Mouse (Mus musculus) urinary bladder, postnatal 25 days (tissue): ENCODE data around the gene Afm.

Experiments
- DNase-seq: peaks from one replicate; pipeline ENCODE4 v3.0.0; 2022; ENCODE audit warnings: low spot score

The Afm gene

DNA sequence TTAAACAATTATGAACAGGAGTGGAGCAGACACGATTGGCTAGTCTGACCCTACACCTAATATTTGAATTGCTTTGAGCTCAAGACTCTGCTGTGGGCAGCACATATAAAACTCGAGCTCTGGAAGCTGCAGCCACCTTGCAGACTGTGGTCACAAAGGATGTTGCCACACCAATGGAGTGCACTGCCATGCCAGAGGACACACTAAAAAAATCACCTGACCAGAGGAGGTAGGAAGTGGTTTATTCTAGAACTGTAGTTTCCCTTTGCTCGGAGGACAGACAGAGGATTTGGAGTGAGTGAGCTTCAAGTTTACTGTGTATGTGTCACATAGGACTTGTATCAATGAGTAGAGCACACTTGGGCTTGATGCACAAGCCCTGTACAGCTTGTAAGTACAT, 37.3 kb downstream of the Afm start:
- no peak for DNase-seq

DNA sequence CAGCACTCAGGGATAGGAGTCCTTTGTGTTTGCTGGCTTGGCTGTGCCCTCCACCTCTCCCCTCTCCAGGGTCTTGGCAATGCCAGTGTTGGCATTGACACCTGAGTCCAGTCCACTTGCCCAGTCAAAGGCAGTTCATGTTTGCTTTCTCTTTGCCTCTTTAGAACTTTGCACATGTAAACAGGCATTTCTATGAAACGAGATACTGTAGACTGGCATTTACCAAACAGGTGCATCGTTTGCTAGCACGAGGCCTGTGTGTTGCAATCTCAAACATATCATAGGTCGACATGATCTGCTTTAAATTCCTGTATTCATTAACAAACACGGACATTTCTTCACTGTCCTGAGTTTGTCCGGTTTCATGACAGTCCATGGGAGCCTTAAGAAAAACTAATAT, 42.0 kb downstream of the Afm start, which contains the start of gene 5830473C10Rik:
Gene 5830473C10Rik (plus strand): TSS at position 365 of the 400 bp plus-strand sequence.
- DNase-seq = no peak

DNA sequence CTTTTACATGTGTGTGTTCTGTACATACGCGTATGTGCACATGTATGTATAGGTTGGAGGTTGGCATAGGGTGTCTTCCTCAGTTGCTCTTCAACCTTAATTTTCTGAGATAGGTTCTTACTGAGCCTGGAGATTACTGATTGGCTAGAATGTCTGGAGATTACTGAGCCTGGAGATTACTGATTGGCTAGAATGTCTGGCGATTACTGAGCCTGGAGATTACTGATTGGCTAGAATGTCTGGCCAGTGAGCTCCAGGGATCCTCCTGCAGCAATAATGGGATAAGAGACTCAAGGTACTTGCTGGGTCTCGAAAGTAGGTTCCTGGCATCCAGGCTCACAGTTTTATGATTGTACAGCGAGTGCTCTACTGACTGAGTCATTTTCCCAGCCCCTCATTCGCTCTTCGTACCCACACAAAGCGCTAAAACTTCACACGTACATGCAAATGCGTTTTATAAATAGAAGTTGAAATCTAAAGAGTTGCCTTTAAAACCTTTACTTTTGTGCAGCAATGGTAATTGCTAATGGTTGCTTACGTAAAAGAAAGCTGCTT, 43.1 kb downstream of the Afm start:
- no peak for DNase-seq

DNA sequence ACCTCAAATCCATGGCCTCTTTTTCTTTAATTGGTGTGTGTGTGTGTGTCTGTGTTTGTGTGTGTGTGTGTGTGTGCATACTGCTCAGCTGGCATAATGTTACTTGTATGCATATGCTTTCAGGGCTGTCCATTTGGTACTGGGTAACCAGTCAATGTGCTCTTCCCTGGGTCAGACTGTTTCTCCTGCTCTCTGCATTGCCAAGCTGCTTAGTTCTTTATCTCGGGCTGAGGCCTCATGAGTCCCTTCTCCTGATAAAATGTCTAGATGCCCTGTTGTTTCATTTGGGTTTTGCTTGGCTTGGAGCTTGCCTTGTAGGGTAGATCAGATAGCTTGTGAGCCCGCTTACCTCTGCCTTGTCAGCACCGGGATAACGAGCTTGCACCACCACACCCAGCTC, 44.1 kb downstream of the Afm start:
- no peak for DNase-seq

DNA sequence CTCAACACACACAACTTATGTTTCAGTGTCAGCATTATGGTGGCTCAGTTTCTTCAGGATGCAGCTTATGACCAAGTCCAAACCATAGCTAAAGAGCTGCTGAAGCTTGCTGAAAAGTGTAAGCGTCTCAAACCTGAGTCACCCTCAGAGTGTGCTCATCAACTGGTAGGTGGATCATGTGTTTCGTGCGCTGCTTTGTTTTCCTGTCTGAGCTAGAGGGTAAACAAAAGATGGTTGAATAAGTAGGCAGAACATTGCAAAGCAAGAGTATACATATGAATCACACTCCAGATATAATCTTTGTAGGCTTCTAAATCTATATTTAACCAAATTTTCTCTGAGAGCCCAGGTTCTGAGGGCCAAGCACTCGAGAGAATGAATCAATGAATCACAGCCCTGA, 45.4 kb downstream of the Afm start:
- no peak for DNase-seq

DNA sequence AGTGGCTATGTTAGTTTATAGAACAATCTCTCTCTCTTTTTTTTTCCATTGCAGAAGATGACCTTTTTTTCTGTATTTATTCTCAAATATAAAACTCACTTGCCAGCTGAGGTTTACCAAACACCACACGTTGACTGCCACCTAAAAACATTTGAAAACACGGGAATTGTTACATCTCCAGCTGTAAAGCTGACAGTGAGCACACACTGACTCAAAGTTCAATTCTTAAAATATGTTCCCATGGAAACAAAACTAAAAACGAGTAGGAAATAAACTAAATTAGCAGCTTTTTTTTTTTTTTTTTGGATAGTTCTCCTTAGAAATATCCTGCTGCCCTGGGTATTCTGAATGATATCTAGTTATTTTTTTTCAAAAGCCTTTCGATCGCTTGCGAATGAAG, 46.5 kb downstream of the Afm start:
- no peak for DNase-seq

DNA sequence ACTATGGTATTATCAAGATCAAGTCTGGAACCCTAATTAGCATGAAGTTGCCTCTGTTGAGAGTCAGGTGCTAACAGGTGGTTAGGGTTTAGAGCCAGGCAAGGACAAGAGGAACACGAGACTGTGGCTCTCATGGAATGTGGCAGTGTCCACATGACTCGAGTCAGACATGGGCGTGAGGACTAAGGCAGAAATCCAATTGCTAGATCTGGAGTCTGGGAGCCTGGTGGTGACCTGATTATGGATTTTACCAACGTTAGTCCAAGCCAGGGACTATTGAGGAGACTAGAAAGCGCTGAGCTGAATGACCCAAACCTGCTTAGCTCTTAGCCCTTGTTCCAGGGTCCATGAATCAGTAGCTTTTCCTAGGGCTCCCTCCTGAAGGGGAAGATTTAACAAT, 49.1 kb downstream of the Afm start:
- no peak for DNase-seq

DNA sequence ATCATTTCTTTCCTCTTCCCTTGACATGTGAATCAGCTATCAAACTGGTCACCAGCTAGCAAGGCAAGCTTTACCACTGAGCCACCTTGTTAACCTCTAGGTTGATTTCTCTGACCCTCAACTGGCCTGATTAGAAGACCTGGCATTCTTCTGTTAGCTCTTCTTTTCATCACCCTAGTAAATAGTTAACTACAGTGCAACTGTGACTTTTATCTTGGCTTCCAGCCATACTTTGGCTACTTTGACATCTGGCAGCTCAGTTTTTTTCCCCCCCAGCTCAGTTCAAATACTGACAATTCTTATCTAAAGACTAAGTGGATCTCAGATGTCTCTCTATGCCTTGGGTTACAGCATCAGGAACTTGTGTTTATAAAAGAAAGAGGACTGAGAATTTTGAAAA, 49.6 kb downstream of the Afm start:
- no peak for DNase-seq

DNA sequence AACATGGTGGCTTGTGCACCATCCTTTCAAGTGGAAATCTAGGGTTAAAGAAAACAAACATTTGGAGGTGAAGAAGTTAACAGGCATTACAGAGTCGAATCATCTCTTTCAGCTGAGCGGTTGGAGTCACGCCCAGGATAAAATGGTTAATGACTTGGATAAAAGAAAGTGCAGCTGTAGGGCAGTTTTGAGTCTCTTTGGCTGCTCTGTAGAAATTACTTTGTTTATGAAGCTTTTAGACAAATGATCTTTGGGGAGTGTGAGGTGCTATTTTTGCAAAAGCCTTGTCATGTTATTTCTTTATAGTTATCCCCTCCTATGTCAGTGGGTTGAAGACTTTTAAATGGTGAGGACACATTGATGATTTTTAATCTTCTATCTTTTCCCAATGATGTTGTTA, 52.5 kb downstream of the Afm start:
- DNase-seq = no peak

DNA sequence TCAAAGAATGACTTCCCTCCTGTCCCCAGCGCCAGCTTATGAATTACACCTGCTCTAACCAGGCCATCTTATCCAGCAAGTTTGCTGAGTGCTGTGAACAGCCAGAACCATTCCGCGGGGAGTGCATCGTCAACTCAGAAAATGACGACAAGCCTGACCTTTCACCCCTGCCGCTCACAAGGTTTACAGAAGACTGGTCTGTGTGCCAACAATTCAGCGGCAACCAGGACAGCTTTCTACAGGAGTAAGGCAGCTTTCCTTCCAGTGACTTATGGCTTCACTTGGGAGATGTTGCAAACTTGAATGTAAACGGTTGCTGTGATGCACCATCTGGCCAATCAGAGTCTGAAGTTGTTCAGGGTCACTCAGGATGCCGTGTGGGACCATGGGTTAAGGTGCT, 59.0 kb downstream of the Afm start:
- no peak for DNase-seq

DNA sequence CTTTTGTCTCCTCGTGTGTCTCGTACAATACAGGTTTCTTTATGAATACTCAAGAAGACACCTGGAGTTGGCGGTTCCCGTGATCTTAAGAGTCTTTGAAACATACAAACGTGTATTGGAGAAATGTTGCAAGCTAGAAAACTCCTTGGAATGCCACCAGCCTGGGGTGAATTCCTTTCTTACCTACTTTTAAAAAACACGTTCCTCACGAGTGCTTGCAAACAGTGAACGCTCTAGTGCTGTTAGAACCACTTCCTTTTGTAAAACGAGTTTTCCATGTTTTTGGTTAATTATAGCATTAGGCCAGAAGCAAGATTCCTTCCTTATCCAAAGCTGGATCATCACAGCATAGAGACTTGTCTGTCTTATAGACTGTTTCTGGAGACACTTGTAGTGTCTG, 60.8 kb downstream of the Afm start:
- DNase-seq = no peak

DNA sequence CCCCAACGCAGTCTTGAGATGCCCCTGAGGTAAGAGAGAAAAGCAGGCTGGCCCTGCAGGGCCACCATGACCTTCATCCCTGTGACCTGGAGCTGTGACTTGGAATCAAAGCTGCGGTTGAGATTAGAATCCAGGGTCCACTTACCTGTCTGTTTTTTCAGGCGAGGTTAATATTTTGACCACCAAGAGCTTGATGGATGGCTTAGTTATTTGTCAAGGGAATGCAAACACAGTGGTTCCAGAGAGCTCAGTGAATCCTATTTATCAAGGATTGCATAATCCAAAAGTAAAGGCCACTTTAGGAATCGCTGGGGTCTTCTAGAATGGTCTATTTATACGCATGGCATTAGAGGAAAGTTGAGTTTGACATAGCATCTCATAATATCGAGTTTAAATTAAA, 63.4 kb downstream of the Afm start:
- DNase-seq = no peak

DNA sequence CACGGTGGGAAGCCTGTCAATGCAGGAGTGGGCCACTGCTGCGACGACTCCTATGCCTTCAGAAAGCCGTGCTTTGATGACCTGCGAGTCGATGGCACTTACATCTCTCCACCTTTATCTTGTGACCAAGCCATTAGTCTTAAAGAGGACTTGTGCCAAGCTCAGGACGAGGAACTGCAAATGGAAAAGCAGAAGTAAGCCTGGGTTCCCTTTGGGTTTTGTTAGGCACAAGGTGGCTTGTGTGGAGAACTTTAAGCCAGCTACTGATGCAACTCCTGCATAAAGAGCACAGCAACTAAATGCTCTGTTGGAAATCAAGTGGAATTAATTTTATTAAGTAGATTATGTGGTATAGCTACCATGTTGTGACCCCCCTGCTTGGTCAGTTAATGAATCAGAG, 66.1 kb downstream of the Afm start:
- no peak for DNase-seq

DNA sequence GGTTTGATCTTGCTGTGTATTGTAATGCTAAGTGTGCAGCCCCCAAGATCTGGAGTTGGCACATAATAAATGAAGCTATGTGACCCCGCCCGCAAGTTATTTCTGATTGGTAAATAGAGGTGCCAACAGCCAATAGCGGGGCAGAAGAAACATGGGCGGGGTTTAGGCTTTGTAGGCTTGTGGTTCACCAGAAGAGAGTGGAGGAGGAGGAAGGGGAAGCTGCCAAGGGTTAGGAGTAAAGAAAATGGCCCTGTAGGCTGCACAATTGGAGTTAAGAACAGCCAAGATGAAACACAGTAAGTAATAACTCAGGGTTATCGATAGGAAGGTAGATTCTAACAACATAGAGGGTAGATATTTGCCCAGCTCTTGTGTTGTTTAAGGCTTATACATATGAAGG, 67.8 kb downstream of the Afm start:
- DNase-seq = no peak

DNA sequence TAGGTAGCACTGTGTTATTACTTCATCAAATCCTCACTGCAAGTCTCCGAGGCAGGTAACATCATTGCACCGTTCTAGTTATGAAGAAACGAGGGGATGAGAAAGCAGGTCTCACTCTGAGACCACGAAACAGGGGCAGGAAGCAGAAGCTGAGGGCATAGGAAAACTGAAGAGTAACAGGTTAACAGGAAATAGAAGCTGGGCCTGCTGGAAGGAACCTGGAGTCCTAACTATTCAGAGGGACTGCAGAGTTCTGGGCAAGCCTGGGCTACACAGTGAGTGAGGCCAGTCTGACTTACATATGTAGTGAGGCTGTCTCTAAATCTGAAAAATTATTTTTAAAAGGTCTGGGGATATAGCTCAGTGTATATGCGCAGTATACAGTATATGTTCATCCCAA, 69.4 kb downstream of the Afm start:
- no peak for DNase-seq

DNA sequence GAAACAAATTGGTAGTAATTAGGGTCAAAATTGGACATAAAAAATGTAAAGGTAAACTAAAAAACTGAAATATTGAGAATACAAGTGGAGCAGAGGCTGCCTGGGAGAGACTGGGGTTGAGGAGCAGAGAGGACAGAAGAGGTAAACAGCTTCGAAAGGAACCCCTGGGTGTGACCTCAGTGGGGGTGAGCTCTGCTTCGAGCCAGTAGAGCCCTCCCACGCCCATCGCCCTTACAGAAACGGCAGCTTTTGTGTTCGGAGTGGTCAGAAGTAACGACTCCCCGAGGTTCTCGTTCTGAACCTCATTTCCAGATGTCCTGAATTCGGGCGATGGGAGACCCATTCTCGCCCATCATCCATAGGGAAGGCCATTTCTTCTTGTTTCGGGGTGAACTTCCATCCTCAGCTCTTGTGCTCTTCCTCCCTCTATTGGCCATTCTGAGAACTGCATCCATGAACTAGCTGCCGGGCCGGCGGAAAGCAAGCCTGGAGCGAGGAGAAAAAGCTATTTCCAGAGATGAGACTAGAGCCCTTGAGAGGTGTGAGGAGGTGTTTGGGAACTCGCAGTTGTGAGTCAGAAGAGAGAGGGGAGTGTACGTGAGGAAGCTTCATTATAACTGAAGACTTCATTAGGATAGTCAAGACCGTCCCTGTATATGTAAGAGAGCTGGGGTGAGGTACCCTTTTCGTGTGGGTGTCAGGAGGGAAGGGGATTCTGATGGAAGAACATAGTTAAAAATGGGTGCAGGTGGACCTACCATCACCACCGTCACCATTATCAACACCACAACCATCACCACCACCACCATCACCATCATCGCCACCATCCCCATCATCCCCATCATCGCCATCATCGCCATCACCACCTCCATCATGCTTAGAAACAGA, 70.2 kb downstream of the Afm start:
- peak; percentile 61 for DNase-seq

DNA sequence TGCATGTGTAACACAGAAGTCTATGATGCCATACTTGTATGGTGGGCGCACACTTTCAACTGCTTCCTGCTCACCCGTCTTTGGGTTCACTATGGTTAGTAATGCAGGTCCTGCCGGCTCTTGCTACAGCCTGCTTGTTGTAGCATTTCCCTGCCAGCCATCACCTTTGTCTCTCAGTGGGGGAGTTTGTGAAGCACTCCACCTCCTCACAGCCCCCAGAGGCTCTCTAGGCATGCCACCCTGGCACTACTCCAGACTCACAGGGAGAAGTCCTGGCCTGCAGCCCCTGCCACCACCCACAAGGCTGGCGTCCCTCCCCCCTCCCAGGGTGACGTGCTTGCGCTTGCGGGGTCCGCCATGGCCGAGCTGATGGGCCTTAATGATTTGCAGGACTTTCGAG, 71.9 kb downstream of the Afm start:
- DNase-seq = no peak

DNA sequence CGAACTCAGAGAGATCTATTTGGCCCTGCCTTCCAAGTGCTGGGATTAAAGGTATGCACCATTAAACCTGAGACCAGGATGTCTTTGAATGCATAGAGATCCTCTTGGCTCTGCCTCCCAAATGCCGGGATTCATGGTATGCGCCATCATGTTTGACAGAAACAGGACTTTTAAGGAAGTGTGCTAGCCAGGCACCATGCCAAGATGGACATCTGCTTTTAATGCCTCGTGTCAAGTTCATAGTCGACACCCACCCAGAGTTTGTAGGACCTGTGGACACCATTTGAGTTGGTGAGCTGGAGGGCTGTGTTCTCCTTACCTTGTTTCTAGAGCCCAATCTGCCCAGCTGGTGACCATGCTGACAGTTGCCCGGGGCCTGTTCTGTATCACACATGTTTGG, 73.2 kb downstream of the Afm start:
- no peak for DNase-seq

DNA sequence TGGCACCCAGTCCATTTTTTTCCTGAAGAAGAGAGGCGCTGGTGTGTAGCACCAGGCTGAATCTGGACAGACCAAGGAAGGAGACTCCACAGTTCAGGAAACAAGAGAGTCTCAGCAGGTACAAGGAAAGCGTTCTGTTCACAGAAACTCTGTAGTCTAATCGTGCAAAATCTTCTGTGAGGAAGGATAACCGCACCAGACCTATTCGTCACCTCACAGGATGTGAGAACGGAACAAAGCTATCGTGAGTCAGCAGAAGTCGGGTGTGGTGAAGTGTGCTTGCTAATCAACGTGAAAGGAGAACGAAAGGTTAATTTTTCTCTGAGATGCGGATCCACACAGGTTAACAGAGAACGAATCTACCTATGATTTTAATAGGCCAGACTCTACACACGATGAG, 76.2 kb downstream of the Afm start:
- DNase-seq = no peak

DNA sequence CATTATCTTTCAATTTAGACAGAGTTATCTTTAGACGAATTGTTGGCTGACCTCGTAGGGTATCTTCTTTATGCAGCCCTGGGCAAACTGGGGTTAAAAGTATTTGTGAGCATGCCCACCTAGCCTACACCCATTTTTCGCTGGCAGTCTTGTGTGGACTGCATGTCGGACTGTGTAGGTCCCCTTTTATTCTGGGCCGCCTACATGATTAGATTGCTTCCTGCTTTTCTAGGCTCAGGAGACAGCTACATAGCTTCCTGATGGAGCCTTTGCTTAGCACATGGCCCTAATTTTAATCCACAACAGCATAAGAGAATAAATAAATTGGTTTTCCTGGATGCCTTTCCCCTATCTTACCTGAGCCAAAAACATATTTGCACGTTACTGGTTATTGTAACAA, 77.4 kb downstream of the Afm start:
- no peak for DNase-seq

DNA sequence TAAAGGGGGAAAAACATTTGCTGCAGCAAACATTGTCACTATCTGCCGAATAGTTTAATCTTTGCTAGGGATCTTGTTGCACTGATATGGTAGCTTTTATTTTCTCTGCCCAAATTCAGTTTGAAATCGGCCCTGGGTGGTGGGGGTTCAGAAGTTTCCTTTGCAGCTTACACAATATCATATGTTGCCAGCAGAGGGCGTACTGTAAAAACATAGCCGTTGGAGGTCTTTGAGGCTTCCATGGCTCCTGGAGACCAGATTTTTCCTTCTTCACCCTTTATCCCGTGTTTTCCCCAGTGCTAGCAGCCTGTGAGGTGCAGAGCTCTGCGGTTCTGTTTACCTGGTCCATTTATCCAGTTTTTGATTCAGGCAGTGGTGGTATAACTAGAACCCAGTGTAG, 82.7 kb downstream of the Afm start:
- peak; percentile 51 for DNase-seq
